Mouse (Mus musculus) limb, embryonic 14.5 days (tissue): ENCODE data around the gene Aicda. TPM values are rescaled to one million over a fixed set of nuclear protein-coding genes. Genes with fewer than 3 reads are reported as not detected.

Experiments
- ATAC-seq: fragments of 200-750 bp; cut with Nextera tagmentation; 2 replicates; pipeline ENCODE4 v1.8.0; 2017; ENCODE audit warnings: low read depth, moderate number of reproducible peaks, moderate TSS enrichment; ENCODE audit not compliant: low FRiP score
- DNase-seq: peaks from one replicate; pipeline ENCODE4 v3.0.0-alpha.2; 2015; ENCODE audit warnings: low spot score
- H3K27ac ChIP-seq: fragments of 300-500 bp; sonication (generic); replicated peaks from 2 replicates; pipeline ENCODE4 v1.5.1; 2014; ENCODE audit warnings: low read depth, mild to moderate bottlenecking, low read length, moderate library complexity, mixed read lengths
- H3K27me3 ChIP-seq: fragments of 300-500 bp; sonication (generic); 2 replicates; pipeline ENCODE4 v1.6.1; 2014; ENCODE audit warnings: low read length, mixed read lengths; ENCODE audit not compliant: control insufficient read depth, insufficient read depth
- H3K36me3 ChIP-seq: fragments of 300-500 bp; sonication (generic); 2 replicates; pipeline ENCODE4 v1.6.1; 2014; ENCODE audit warnings: mild to moderate bottlenecking, low read length, moderate library complexity, mixed read lengths; ENCODE audit not compliant: control insufficient read depth, insufficient read depth
- H3K4me1 ChIP-seq: fragments of 300-500 bp; sonication (generic); 2 replicates; pipeline ENCODE4 v1.6.1; 2014; ENCODE audit warnings: antibody characterized with exemption, low read length, mixed read lengths; ENCODE audit not compliant: control insufficient read depth, insufficient read depth
- H3K4me2 ChIP-seq: fragments of 300-500 bp; sonication (generic); replicated peaks from 2 replicates; pipeline ENCODE4 v1.6.1; 2014; ENCODE audit warnings: low read depth, mild to moderate bottlenecking, low read length, moderate library complexity; ENCODE audit not compliant: severe bottlenecking
- H3K4me3 ChIP-seq: fragments of 300-500 bp; sonication (generic); replicated peaks from 2 replicates; pipeline ENCODE4 v1.5.1; 2014; ENCODE audit warnings: low read length
- H3K9ac ChIP-seq: fragments of 300-500 bp; sonication (generic); 2 replicates; pipeline ENCODE4 v1.6.1; 2014; ENCODE audit warnings: mild to moderate bottlenecking, low read depth, low read length, moderate library complexity; ENCODE audit not compliant: severe bottlenecking
- H3K9me3 ChIP-seq: fragments of 300-500 bp; sonication (generic); 2 replicates; pipeline ENCODE4 v1.6.1; 2016; ENCODE audit warnings: low read length; ENCODE audit not compliant: control insufficient read depth
- POLR2A ChIP-seq: fragments of 200-500 bp; IDR thresholded peaks from 2 replicates; pipeline ENCODE4 v1.8.0; 2012; ENCODE audit warnings: inconsistent platforms, mild to moderate bottlenecking, moderate library complexity, borderline replicate concordance; ENCODE audit not compliant: insufficient read depth, insufficient read length; ENCODE audit errors: extremely low read depth
- WGBS: fragments of 180-500 bp; shearing (Covaris S2); extraction: QIAGEN DNeasy Blood & Tissue Kit; methylation state at CpG from one replicate; pipeline ENCODE4 v1.1.7; 2014; 5-methylcytosine and 5-hydroxymethylcytosine counted together
- polyA plus RNA-seq, 2 experiments: library from polyadenylated mRNA; depleted of rRNA in 1 of 2; stranded (reverse) in 1 of 2; unstranded in 1 of 2; fragments of >200 nt; fragmentation: Nextera tagmentation in 1 of 2; extraction: Ambion mirVana in 1 of 2; gene quantifications; 2 replicates each; pipeline versions ENCODE4 v1.2.1 to v1.2.3; 2012 to 2014

Aicda gene
- polyA plus RNA-seq, 2 experiments: 0.19 to 0.23 TPM

DNA sequence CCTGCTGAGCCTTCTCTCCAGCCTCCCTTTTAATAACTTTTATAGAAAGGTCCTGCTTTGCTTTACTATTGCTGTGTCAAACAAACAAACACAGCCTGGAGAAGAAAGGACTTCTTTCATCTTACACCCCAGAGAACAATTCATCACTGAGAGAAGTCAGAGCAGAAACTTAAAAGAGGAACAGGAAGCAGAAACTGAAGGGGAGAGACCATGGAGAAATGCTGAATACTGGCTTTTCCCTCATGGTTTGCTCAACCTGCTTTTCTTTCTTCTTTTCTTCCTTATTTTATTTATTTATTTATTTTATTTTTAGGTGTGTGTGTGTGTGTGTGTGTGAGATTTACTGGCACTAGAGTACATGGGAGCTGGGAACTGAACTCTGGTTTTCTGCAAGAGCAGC is 50.7 kb downstream of the Aicda start:
- TF ChIP-seq POLR2A: no peak
- no peak for DNase-seq
- H3K27ac ChIP-seq: no peak overlapping the region

GRCm38 (mm10) chr6:122605483-122605882 is 51.9 kb downstream of the Aicda start:
- Histone ChIP-seq H3K27ac (no peak overlapping the region), H3K9me3 (no peaks in the 10 kb centered on the region), H3K4me1 (no peaks in the 10 kb centered on the region), H3K9ac (no peak overlapping the region), H3K27me3 (no peaks in the 10 kb centered on the region), H3K4me3 (no peak overlapping the region), H3K4me2 (no peak overlapping the region), H3K36me3 (no peaks in the 10 kb centered on the region)
- no peak for DNase-seq
- 90% methylated on average over 8 of the region's 8 CpGs for WGBS
- no peak for ATAC-seq
- no peak for TF ChIP-seq POLR2A

More for the DNA sequence above, 50.7 kb downstream of the Aicda start:
- no peaks in the 10 kb centered on the region for H3K36me3 ChIP-seq
- H3K4me2 ChIP-seq: no peak overlapping the region
- H3K4me3 ChIP-seq: no peak overlapping the region
- no peaks in the 10 kb centered on the region for H3K27me3 ChIP-seq
- no peak for ATAC-seq
- no peaks in the 10 kb centered on the region for H3K4me1 ChIP-seq
- H3K9ac ChIP-seq: no peak overlapping the region
- no peaks in the 10 kb centered on the region for H3K9me3 ChIP-seq

- H3K36me3 ChIP-seq: no peaks in the 10 kb centered on the region
- no peak overlapping the region for H3K27ac ChIP-seq
- TF ChIP-seq POLR2A: no peak
- H3K9me3 ChIP-seq: no peaks in the 10 kb centered on the region
- no peaks in the 10 kb centered on the region for H3K4me1 ChIP-seq
- H3K27me3 ChIP-seq: no peaks in the 10 kb centered on the region
- DNase-seq (no peak), ATAC-seq (no peak)
- no peak overlapping the region for H3K4me2 ChIP-seq
- 95% methylated on average over 11 of the region's 11 CpGs for WGBS
- H3K4me3 ChIP-seq: no peak overlapping the region
- no peak overlapping the region for H3K9ac ChIP-seq
Measured at GRCm38 (mm10) chr6:122606661-122607060, 53.1 kb downstream of the Aicda start.

DNA sequence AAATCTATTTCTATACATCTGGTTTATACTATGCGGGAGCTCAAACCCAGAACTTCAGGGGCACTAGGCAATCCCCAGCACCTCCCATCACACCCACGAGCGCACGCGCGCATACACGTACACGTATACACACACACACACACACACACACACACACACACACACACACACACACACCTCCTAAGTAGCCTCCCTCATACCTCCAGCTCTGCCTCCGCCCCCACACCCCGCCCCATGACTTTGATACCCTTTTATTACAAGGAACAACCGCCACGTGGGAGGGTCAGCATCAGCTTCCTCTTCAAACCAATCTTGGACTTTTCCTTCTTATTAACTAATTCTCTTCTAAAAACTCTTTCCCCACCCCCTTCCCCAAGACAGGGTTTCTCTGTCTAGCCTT is 54.1 kb downstream of the Aicda start:
- no peak for DNase-seq
- H3K9me3 ChIP-seq: no peaks in the 10 kb centered on the region
- no peaks in the 10 kb centered on the region for H3K27me3 ChIP-seq
- H3K27ac ChIP-seq: no peak overlapping the region
- WGBS: 91% methylated on average over 12 of the region's 12 CpGs
- H3K4me3 ChIP-seq: no peak overlapping the region
- ATAC-seq: no peak
- no peak overlapping the region for H3K4me2 ChIP-seq
- no peaks in the 10 kb centered on the region for H3K36me3 ChIP-seq
- no peak overlapping the region for H3K9ac ChIP-seq
- no peak for TF ChIP-seq POLR2A
- no peaks in the 10 kb centered on the region for H3K4me1 ChIP-seq

DNA sequence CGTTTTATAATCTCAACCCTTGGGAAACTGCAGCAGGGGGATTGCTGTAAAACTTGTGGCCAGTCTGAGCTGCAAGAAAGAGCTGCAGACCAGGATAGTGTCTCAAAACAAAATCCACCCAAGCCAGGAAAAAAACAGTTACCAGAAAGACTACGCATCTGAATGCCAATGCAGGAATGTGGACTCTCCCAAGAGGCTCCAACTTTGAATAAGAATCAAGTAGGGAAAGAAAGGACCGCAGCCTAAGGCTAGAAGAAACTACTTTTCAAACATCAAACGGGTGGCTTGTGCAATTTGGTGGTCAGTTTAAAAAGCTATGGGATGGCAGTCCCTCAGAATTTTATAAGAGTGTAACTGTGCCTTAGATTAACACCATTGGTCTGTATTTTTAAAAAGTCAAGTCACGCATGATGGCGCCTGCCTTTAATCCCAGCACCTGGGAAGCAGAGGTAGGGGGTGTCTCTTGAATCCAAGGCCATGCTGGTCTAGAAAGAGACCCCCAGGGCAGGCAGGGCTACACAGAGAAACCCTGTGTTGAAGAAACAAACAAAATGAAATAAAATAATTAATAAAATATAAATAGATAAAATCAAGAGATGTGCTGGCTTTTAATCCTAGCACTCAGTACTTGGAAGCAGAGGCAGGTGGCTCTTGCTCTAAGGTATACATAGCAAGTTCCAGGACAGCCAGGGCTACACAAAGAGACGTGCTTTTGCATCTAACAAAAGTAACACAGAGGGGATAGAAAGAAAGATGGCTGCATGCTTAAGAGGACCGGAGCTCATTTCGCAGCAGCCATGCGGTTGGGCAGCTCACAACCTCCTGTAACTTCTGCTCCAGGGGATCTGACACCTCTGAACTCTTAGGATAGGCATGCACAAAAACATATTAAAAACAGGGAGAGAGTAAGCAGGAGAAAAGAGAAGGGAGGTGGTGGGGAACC is 55.1 kb downstream of the Aicda start:
- ATAC-seq (no peak), DNase-seq (no peak)
- H3K4me1 ChIP-seq: no peaks in the 10 kb centered on the region
- no peak overlapping the region for H3K9ac ChIP-seq
- no peaks in the 10 kb centered on the region for H3K9me3 ChIP-seq
- TF ChIP-seq POLR2A: no peak
- H3K36me3 ChIP-seq: no peaks in the 10 kb centered on the region
- 76% methylated on average over 10 of the region's 10 CpGs for WGBS
- H3K4me2 ChIP-seq: no peak overlapping the region
- no peak overlapping the region for H3K27ac ChIP-seq
- no peaks in the 10 kb centered on the region for H3K27me3 ChIP-seq
- no peak overlapping the region for H3K4me3 ChIP-seq
